Mouse (Mus musculus) spleen, adult 2 months (tissue): ENCODE results near the gene Flt3.

Experiments
- CTCF ChIP-seq: fragments of 200-500 bp; IDR thresholded peaks from 2 replicates; pipeline ENCODE4 v1.5.1; 2011; ENCODE audit warnings: mild to moderate bottlenecking, inconsistent platforms; ENCODE audit not compliant: insufficient read depth, insufficient read length, insufficient replicate concordance; ENCODE audit errors: extremely low read depth
- POLR2A ChIP-seq: fragments of 200-500 bp; IDR thresholded peaks from 2 replicates; pipeline ENCODE4 v1.6.1; 2011; ENCODE audit warnings: low read depth, low read length, inconsistent platforms

- TF ChIP-seq CTCF (no peak), POLR2A (no peak)
Measured at GRCm38 (mm10) chr5:147329946-147330345, 70.3 kb downstream of the Flt3 start.
